Mouse (Mus musculus) adrenal gland, postnatal 14 days (tissue): Measurements from ENCODE around the gene Atp5mpl. TPM values are rescaled to one million over a fixed set of nuclear protein-coding genes. Genes with fewer than 3 reads are reported as not detected.

Experiments used
- DNase-seq: peaks from one replicate; pipeline ENCODE4 v3.0.0; 2021; ENCODE audit warnings: mixed read lengths
- total RNA-seq: library from RNA; stranded (reverse); gene quantifications from 2 replicates; pipeline ENCODE4 v1.2.3, GENCODE M21; 2021

Atp5mpl gene
- total RNA-seq, 1 experiment from 2014 or later: 533 TPM

- DNase-seq: no peak
Observed at GRCm38 (mm10) chr12:111912802-111913201, 54.0 kb downstream of the Atp5mpl start.

GRCm38 (mm10) chr12:111911796-111912195, 55.0 kb downstream of the Atp5mpl start:
- no peak for DNase-seq

Other genes starting within 250 kb of the Atp5mpl start
- gene Klc1, start 208.1 kb downstream of the Atp5mpl start, total RNA-seq: 99.9 and 115 TPM in 2 replicates
- 18.6 and 20.8 TPM in 2 replicates for gene Xrcc3, start 153.1 kb downstream of the Atp5mpl start, total RNA-seq
- 91.0 and 96.9 TPM in 2 replicates for gene Zfyve21, start 152.8 kb downstream of the Atp5mpl start, total RNA-seq
- gene Ppp1r13b, start 58.9 kb downstream of the Atp5mpl start, total RNA-seq: 17.5 and 22.0 TPM in 2 replicates
- 0.15 TPM in 1 of 2 replicates, not detected in the other for gene Tdrd9, start 4.6 kb upstream of the Atp5mpl start, total RNA-seq
- gene Rd3l, start 14.3 kb upstream of the Atp5mpl start, total RNA-seq: not detected in 2 replicates
- 40.1 and 40.8 TPM in 2 replicates for gene Aspg, start 139.7 kb upstream of the Atp5mpl start, total RNA-seq
- gene Kif26a, start 179.2 kb upstream of the Atp5mpl start, total RNA-seq: 12.8 and 15.4 TPM in 2 replicates